Mouse (Mus musculus): ENCODE data around the gene Pet100. TPM values are rescaled to one million over a fixed set of nuclear protein-coding genes. Genes with fewer than 3 reads are reported as not detected.
"Not testable (repeated sequence)": the region's sequence is repeated elsewhere in the genome, so short reads cannot be mapped to it uniquely, and the experiment has no call there.

The Pet100 gene
- 10 to 100 TPM; 82.1 to 87.9 TPM for total RNA-seq (2021)

- peak; percentile 96 to 97 for DNase-seq (ENCODE audit: extremely low spot score in 1 of 2, low spot score in 1 of 2)
Observed at GRCm38 (mm10) chr8:3621199-3621970, at the start of gene Pet100, which contains the start of gene Xab2. TSS of gene Pet100 (plus strand) at chr8:3621548. TSS of gene Xab2 (minus strand) at chr8:3621316.

GRCm38 (mm10) chr8:3574546-3574945 lies 46.8 kb upstream of the Pet100 start:
- DNase-seq (ENCODE audit: extremely low spot score in 1 of 2, low spot score in 1 of 2) = no peak

GRCm38 (mm10) chr8:3576211-3576960 lies 45.0 kb upstream of the Pet100 start:
- DNase-seq (ENCODE audit: extremely low spot score in 1 of 2, low spot score in 1 of 2) = no peak

- no peak for DNase-seq (ENCODE audit: extremely low spot score in 1 of 2, low spot score in 1 of 2)
Observed at GRCm38 (mm10) chr8:3579390-3580364, 41.7 kb upstream of the Pet100 start.

GRCm38 (mm10) chr8:3581961-3582360 lies 39.4 kb upstream of the Pet100 start:
- not testable (repeated sequence) for DNase-seq (ENCODE audit: extremely low spot score in 1 of 2, low spot score in 1 of 2)

- no peak for DNase-seq (ENCODE audit: extremely low spot score in 1 of 2, low spot score in 1 of 2)
Observed at GRCm38 (mm10) chr8:3586452-3586851, 34.9 kb upstream of the Pet100 start.

GRCm38 (mm10) chr8:3586993-3587390 lies 34.4 kb upstream of the Pet100 start, which contains the start of gene Camsap3:
TSS of gene Camsap3 (plus strand) at chr8:3587293.
- DNase-seq (ENCODE audit: extremely low spot score in 1 of 2, low spot score in 1 of 2) = no peak

GRCm38 (mm10) chr8:3587391-3588257 lies 33.7 kb upstream of the Pet100 start:
- peak; percentile 56 to 59 for DNase-seq (ENCODE audit: extremely low spot score in 1 of 2, low spot score in 1 of 2)

- DNase-seq (ENCODE audit: extremely low spot score in 1 of 2, low spot score in 1 of 2) = no peak
Observed at GRCm38 (mm10) chr8:3588258-3588633, 33.1 kb upstream of the Pet100 start.

GRCm38 (mm10) chr8:3593470-3593869 lies 27.9 kb upstream of the Pet100 start:
- no peak for DNase-seq (ENCODE audit: extremely low spot score in 1 of 2, low spot score in 1 of 2)

GRCm38 (mm10) chr8:3594466-3594865 lies 26.9 kb upstream of the Pet100 start:
- no peak for DNase-seq (ENCODE audit: extremely low spot score in 1 of 2, low spot score in 1 of 2)

GRCm38 (mm10) chr8:3598054-3598453 lies 23.3 kb upstream of the Pet100 start:
- DNase-seq (ENCODE audit: extremely low spot score in 1 of 2, low spot score in 1 of 2) = no peak

- no peak for DNase-seq (ENCODE audit: extremely low spot score in 1 of 2, low spot score in 1 of 2)
Observed at GRCm38 (mm10) chr8:3599219-3599618, 22.1 kb upstream of the Pet100 start.

GRCm38 (mm10) chr8:3600401-3600800 lies 20.9 kb upstream of the Pet100 start:
- no peak for DNase-seq (ENCODE audit: extremely low spot score in 1 of 2, low spot score in 1 of 2)

- DNase-seq (ENCODE audit: extremely low spot score in 1 of 2, low spot score in 1 of 2) = no peak
Observed at GRCm38 (mm10) chr8:3603439-3603838, 17.9 kb upstream of the Pet100 start.

GRCm38 (mm10) chr8:3606593-3606992 lies 14.8 kb upstream of the Pet100 start:
- no peak for DNase-seq (ENCODE audit: extremely low spot score in 1 of 2, low spot score in 1 of 2)

GRCm38 (mm10) chr8:3607822-3608221 lies 13.5 kb upstream of the Pet100 start:
- no peak for DNase-seq (ENCODE audit: extremely low spot score in 1 of 2, low spot score in 1 of 2)

GRCm38 (mm10) chr8:3609046-3609815 lies 12.1 kb upstream of the Pet100 start:
- no peak for DNase-seq (ENCODE audit: extremely low spot score in 1 of 2, low spot score in 1 of 2)

GRCm38 (mm10) chr8:3609816-3610150 lies 11.6 kb upstream of the Pet100 start:
- no peak for DNase-seq (ENCODE audit: extremely low spot score in 1 of 2, low spot score in 1 of 2)
